ENCODE assay signal across 12 mouse cellular contexts in the genomic region with DNA sequence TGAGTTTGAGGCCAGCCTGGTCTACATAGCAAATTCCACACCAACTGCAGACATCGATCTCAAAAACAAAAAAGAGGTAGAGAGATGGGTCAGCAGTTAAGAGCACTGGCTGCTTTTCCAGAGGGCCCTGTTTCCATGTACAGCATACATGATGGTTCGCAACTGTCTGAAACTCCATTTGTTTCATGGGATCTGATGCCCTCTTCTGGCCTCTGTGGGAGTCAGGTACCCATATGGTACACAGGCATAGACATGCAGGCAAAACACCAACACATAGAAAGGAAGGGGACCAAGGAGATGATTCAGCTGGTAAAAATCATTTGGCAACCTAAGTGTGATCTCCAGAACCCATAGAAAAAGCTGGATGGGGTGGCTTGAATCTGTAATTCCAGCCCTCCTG. TPM values are rescaled to one million over a fixed set of nuclear protein-coding genes. Genes with fewer than 3 reads are reported as not detected.
DNase-seq lines count a peak whose midpoint lies in the region; ATAC-seq and TF ChIP-seq lines count a peak whose summit lies in the region.
"Had no signal": no experiment of that assay in that cellular context is flagged by ENCODE, and none has a peak within 500 bp of the region (broad histone marks: within the 10 kb centered on the region; RNA-seq: fewer than 3 reads in every experiment).

No protein-coding gene starts in this region.

- peaks cover 10% of the 10 kb centered on the region for H3K4me1 ChIP-seq in cerebellum, adult 2 months (ENCODE audit: control insufficient read depth, insufficient read depth, low read length)
- peaks cover 12% of the 10 kb centered on the region for H3K4me1 ChIP-seq in intestine, postnatal 0 days (replicated peaks; ENCODE audit: control insufficient read depth, insufficient read depth, low read length)
- H3K4me1 ChIP-seq in intestine, embryonic 16.5 days (ENCODE audit: control insufficient read depth, insufficient read depth, low read length): peaks cover 63% of the 10 kb centered on the region
- H3K4me1 ChIP-seq in thymus, adult 2 months (replicated peaks; ENCODE audit: control insufficient read depth, insufficient read depth, low read length): peaks cover 34% of the 10 kb centered on the region
- H3K4me1 ChIP-seq in stomach, postnatal 0 days (replicated peaks; ENCODE audit: control insufficient read depth, insufficient read depth): peaks cover 19% of the 10 kb centered on the region

- 72% methylated on average over 2 of the region's 2 CpGs for WGBS in cerebellum, adult 2 months
- WGBS in intestine, postnatal 0 days: 75% methylated on average over 2 of the region's 2 CpGs
- WGBS in intestine, embryonic 16.5 days: 76% methylated on average over 2 of the region's 2 CpGs
- 79% methylated on average over 2 of the region's 2 CpGs for WGBS in thymus, adult 2 months
- WGBS in stomach, postnatal 0 days: 55% methylated on average over 2 of the region's 2 CpGs

- H3K9me3 ChIP-seq in intestine, postnatal 0 days (ENCODE audit: control insufficient read depth): no peaks in the 10 kb centered on the region
- no peaks in the 10 kb centered on the region for H3K9me3 ChIP-seq in intestine, embryonic 16.5 days (ENCODE audit: control insufficient read depth, low read length)
- no peaks in the 10 kb centered on the region for H3K9me3 ChIP-seq in stomach, postnatal 0 days (ENCODE audit: control insufficient read depth, low read length)
- H3K9me3 ChIP-seq: limb, embryonic 12.5 days had no signal

- DNase-seq in cerebellum, adult 2 months: peak in 1 of 2 experiments; percentile 45
- DNase-seq in cerebellum, postnatal 4 days (ENCODE audit: low spot score in 2 of 2): no peak
- peak; percentile 29 for DNase-seq in thymus, postnatal 0 days (ENCODE audit: low spot score)
- DNase-seq in thymus, adult 2 months: no peak
- no peak for DNase-seq in stomach, postnatal 0 days (ENCODE audit: low spot score)
- no peak for DNase-seq in gastrocnemius, postnatal 10 days
- DNase-seq: right cerebral cortex, postnatal 25 days had no signal

- H3K4me2 ChIP-seq in intestine, postnatal 0 days (replicated peaks; ENCODE audit: low read depth): no peak overlapping the region
- H3K4me2 ChIP-seq in intestine, embryonic 16.5 days (ENCODE audit: low read depth, low read length): no peak overlapping the region
- H3K4me2 ChIP-seq in stomach, postnatal 0 days (replicated peaks; ENCODE audit: low read depth): no peak overlapping the region
- H3K4me2 ChIP-seq: limb, embryonic 12.5 days had no signal

- no peak overlapping the region for H3K9ac ChIP-seq in intestine, postnatal 0 days (ENCODE audit: low read depth, low read length)
- no peak overlapping the region for H3K9ac ChIP-seq in intestine, embryonic 16.5 days (ENCODE audit: low read depth, low read length)
- no peak overlapping the region for H3K9ac ChIP-seq in stomach, postnatal 0 days (ENCODE audit: low read length)

- TF ChIP-seq POLR2A in cerebellum, adult 2 months (IDR thresholded peaks at IDR 0.05; ENCODE audit: borderline replicate concordance, insufficient read depth, low read length): no peak
- TF ChIP-seq POLR2A in thymus, adult 2 months (IDR thresholded peaks at IDR 0.05; ENCODE audit: control insufficient read depth, extremely low read depth, insufficient read depth, low read length, poor library complexity): no peak

- no peaks in the 10 kb centered on the region for H3K36me3 ChIP-seq in intestine, postnatal 0 days (ENCODE audit: control insufficient read depth, insufficient read depth)
- H3K36me3 ChIP-seq in intestine, embryonic 16.5 days (ENCODE audit: control insufficient read depth, insufficient read depth, low read length): no peaks in the 10 kb centered on the region
- no peaks in the 10 kb centered on the region for H3K36me3 ChIP-seq in thymus, adult 2 months (ENCODE audit: control insufficient read depth, insufficient read depth, low read length)
- no peaks in the 10 kb centered on the region for H3K36me3 ChIP-seq in stomach, postnatal 0 days (ENCODE audit: control insufficient read depth, insufficient read depth, low read length)
- H3K36me3 ChIP-seq: limb, embryonic 12.5 days had no signal

- no peak for ATAC-seq in intestine, postnatal 0 days
- ATAC-seq in intestine, embryonic 16.5 days: no peak
- no peak for ATAC-seq in stomach, postnatal 0 days (ENCODE audit: low FRiP score, low TSS enrichment)
- ATAC-seq: inflammation-experienced regulatory T-cells, adult 6 months had no signal

- H3K27me3 ChIP-seq in cerebellum, adult 2 months (ENCODE audit: control insufficient read depth, insufficient read depth, low read length): no peaks in the 10 kb centered on the region
- H3K27me3 ChIP-seq in intestine, postnatal 0 days (replicated peaks; ENCODE audit: control insufficient read depth, insufficient read depth, low read length): no peaks in the 10 kb centered on the region
- H3K27me3 ChIP-seq in intestine, embryonic 16.5 days (replicated peaks; ENCODE audit: control insufficient read depth, insufficient read depth, low read length): no peaks in the 10 kb centered on the region
- H3K27me3 ChIP-seq in thymus, adult 2 months (ENCODE audit: control insufficient read depth, insufficient read depth, low read length): no peaks in the 10 kb centered on the region
- H3K27me3 ChIP-seq in stomach, postnatal 0 days (ENCODE audit: control insufficient read depth, insufficient read depth, low read length): no peaks in the 10 kb centered on the region
- H3K27me3 ChIP-seq: limb, embryonic 12.5 days had no signal

- no peak overlapping the region for H3K4me3 ChIP-seq in cerebellum, adult 2 months (replicated peaks; ENCODE audit: insufficient read depth, low read depth, low read length)
- no peak overlapping the region for H3K4me3 ChIP-seq in intestine, postnatal 0 days (ENCODE audit: low read depth, low read length)
- no peak overlapping the region for H3K4me3 ChIP-seq in intestine, embryonic 16.5 days (ENCODE audit: low read length)
- H3K4me3 ChIP-seq in thymus, adult 2 months (ENCODE audit: control insufficient read depth, insufficient read depth, low read length): no peak overlapping the region
- H3K4me3 ChIP-seq in stomach, postnatal 0 days (ENCODE audit: low read depth, low read length): no peak overlapping the region
- H3K4me3 ChIP-seq: limb, embryonic 12.5 days had no signal

- no peak overlapping the region for H3K27ac ChIP-seq in cerebellum, adult 2 months (ENCODE audit: insufficient read depth, low read length)
- H3K27ac ChIP-seq in intestine, postnatal 0 days (ENCODE audit: low read depth, low read length): no peak overlapping the region
- H3K27ac ChIP-seq in intestine, embryonic 16.5 days (ENCODE audit: low read length): no peak overlapping the region
- no peak overlapping the region for H3K27ac ChIP-seq in thymus, adult 2 months (ENCODE audit: control insufficient read depth, insufficient read depth, low read length)
- H3K27ac ChIP-seq in stomach, postnatal 0 days (replicated peaks): no peak overlapping the region
- H3K27ac ChIP-seq: limb, embryonic 12.5 days had no signal

- peak; percentile 25; the same call in 1 of the 2 replicates for TF ChIP-seq CTCF in cerebellum, adult 2 months (IDR thresholded peaks at IDR 0.05; ENCODE audit: borderline replicate concordance, insufficient read depth, low read depth, low read length)
- TF ChIP-seq CTCF in intestine, postnatal 0 days (IDR thresholded peaks at IDR 0.05; ENCODE audit: low read depth): peak; percentile 68
- no peak for TF ChIP-seq CTCF in thymus, adult 2 months (IDR thresholded peaks at IDR 0.05; ENCODE audit: borderline replicate concordance, control insufficient read depth, extremely low read depth, insufficient read depth, low read length, poor library complexity)
- TF ChIP-seq CTCF in stomach, postnatal 0 days (IDR thresholded peaks at IDR 0.05; ENCODE audit: low read depth): peak; percentile 72

- TF ChIP-seq EP300 in stomach, postnatal 0 days (optimal IDR thresholded peaks at IDR 0.05): no peak

RNA-seq across cellular contexts. Expression of a gene that starts 12.4 kb away (rescaled TPM):
- not detected in 2 replicates for polyA plus RNA-seq in cerebellum, adult 2 months (2012; rRNA removed)
- not detected in 2 replicates for polyA plus RNA-seq in intestine, postnatal 0 days (2015; fragmentation: Nextera tagmentation; extraction: Ambion mirVana)
- polyA plus RNA-seq in intestine, embryonic 16.5 days (2015; fragmentation: Nextera tagmentation; extraction: Ambion mirVana): not detected in 2 replicates
- polyA plus RNA-seq in thymus, postnatal 0 days (2015; fragmentation: Nextera tagmentation; extraction: Ambion mirVana): 0.08 TPM in 1 of 2 replicates, not detected in the other
- polyA plus RNA-seq in thymus, adult 2 months (2012; rRNA removed): 0.74 and 1.2 TPM in 2 replicates
- not detected in 2 replicates for polyA plus RNA-seq in stomach, postnatal 0 days (2015; fragmentation: Nextera tagmentation; extraction: Ambion mirVana)
- total RNA-seq in gastrocnemius, postnatal 10 days (2021): not detected
- polyA plus RNA-seq: frontal cortex, adult 2 months; inflammation-experienced regulatory T-cells, adult 6 months; limb, embryonic 12.5 days had no signal

RNA-seq across cellular contexts. Expression of a gene that starts 12.5 kb away (rescaled TPM):
- 1.6 and 1.8 TPM in 2 replicates for polyA plus RNA-seq in cerebellum, adult 2 months (2012; rRNA removed)
- 4.3 and 4.5 TPM in 2 replicates for polyA plus RNA-seq in intestine, postnatal 0 days (2015; fragmentation: Nextera tagmentation; extraction: Ambion mirVana)
- polyA plus RNA-seq in intestine, embryonic 16.5 days (2015; fragmentation: Nextera tagmentation; extraction: Ambion mirVana): 0.46 and 0.88 TPM in 2 replicates
- polyA plus RNA-seq in thymus, postnatal 0 days (2015; fragmentation: Nextera tagmentation; extraction: Ambion mirVana): 0.17 TPM in 1 of 2 replicates, not detected in the other
- 0.44 and 0.64 TPM in 2 replicates for polyA plus RNA-seq in thymus, adult 2 months (2012; rRNA removed)
- 0.52 and 0.56 TPM in 2 replicates for polyA plus RNA-seq in stomach, postnatal 0 days (2015; fragmentation: Nextera tagmentation; extraction: Ambion mirVana)
- not detected for total RNA-seq in gastrocnemius, postnatal 10 days (2021)
- polyA plus RNA-seq: limb, embryonic 12.5 days had no signal
